Mouse (Mus musculus) midbrain, embryonic 14.5 days (tissue): Measurements from ENCODE around the gene Zdhhc7. TPM values are rescaled to one million over a fixed set of nuclear protein-coding genes. Genes with fewer than 3 reads are reported as not detected.

Source experiments
- ATAC-seq: fragments of 200-750 bp; cut with Nextera tagmentation; 2 replicates; pipeline ENCODE4 v1.8.0; 2017; ENCODE audit warnings: moderate number of reproducible peaks, moderate library complexity; ENCODE audit not compliant: low FRiP score, low TSS enrichment
- DNase-seq: peaks from one replicate; pipeline ENCODE4 v3.0.0-alpha.2; 2015
- H3K27ac ChIP-seq: fragments of 300-500 bp; sonication (generic); replicated peaks from 2 replicates; pipeline ENCODE4 v1.5.1; 2014; ENCODE audit warnings: mild to moderate bottlenecking, low read depth, low read length, moderate library complexity
- H3K27me3 ChIP-seq: fragments of 300-500 bp; sonication (generic); 2 replicates; pipeline ENCODE4 v1.6.1; 2014; ENCODE audit warnings: low read length, control low read depth, mixed read lengths; ENCODE audit not compliant: control insufficient read depth, insufficient read depth
- H3K36me3 ChIP-seq: fragments of 300-500 bp; sonication (generic); 2 replicates; pipeline ENCODE4 v1.6.1; 2014; ENCODE audit warnings: low read length, control low read depth; ENCODE audit not compliant: control insufficient read depth, insufficient read depth
- H3K4me1 ChIP-seq: fragments of 300-500 bp; sonication (generic); 2 replicates; pipeline ENCODE4 v1.6.1; 2014; ENCODE audit warnings: mild to moderate bottlenecking, antibody characterized with exemption, low read length, control low read depth; ENCODE audit not compliant: control insufficient read depth, insufficient read depth
- H3K4me2 ChIP-seq: fragments of 300-500 bp; sonication (generic); 2 replicates; pipeline ENCODE4 v1.6.1; 2014; ENCODE audit warnings: mild to moderate bottlenecking, low read length, moderate library complexity
- H3K4me3 ChIP-seq: fragments of 300-500 bp; sonication (generic); replicated peaks from 2 replicates; pipeline ENCODE4 v1.5.1; 2014; ENCODE audit warnings: low read depth, low read length
- H3K9ac ChIP-seq: fragments of 300-500 bp; sonication (generic); replicated peaks from 2 replicates; pipeline ENCODE4 v1.6.1; 2014; ENCODE audit warnings: mild to moderate bottlenecking, low read length, moderate library complexity
- H3K9me3 ChIP-seq: fragments of 300-500 bp; sonication (generic); 2 replicates; pipeline ENCODE4 v1.6.1; 2016; ENCODE audit warnings: low read length, control low read depth, mixed read lengths; ENCODE audit not compliant: control insufficient read depth
- WGBS: fragments of 180-500 bp; shearing (Covaris S2); extraction: QIAGEN DNeasy Blood & Tissue Kit; methylation state at CpG from one replicate; pipeline ENCODE4 v1.1.7; 2014; 5-methylcytosine and 5-hydroxymethylcytosine counted together
- polyA plus RNA-seq: library from polyadenylated mRNA; unstranded; fragments of >200 nt; fragmentation: Nextera tagmentation; extraction: Ambion mirVana; gene quantifications from 2 replicates; pipeline ENCODE4 v1.2.1, GENCODE M21; 2014

Gene Zdhhc7
- polyA plus RNA-seq, 1 experiment from 2014 or later: 26.7 TPM

DNA sequence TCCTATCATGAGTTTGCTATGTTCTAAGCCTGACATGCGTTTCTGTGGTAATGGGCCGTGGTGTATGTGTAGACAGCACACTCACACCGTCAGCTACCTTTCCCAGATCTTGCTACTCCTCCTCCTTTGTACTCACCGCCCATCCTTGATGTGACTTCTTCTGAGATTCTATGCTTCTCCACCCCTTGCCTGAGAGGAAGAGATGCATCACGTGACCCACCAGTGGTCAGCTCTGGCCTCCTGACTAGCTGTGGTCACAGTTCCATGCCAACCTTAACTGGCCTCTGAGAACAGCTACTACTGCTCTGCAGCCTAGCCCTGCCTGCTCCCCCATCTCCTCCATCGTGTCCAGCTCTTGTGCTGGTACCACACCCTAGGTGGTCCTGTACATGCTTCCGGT lies 34.4 kb upstream of the Zdhhc7 start:
- no peaks in the 10 kb centered on the region for H3K4me1 ChIP-seq
- 93% methylated on average over 7 of the region's 7 CpGs for WGBS
- H3K4me3 ChIP-seq: no peak overlapping the region
- no peaks in the 10 kb centered on the region for H3K27me3 ChIP-seq
- H3K36me3 ChIP-seq: no peaks in the 10 kb centered on the region
- H3K9me3 ChIP-seq: no peaks in the 10 kb centered on the region
- H3K27ac ChIP-seq: no peak overlapping the region
- ATAC-seq (no peak), DNase-seq (no peak)
- H3K9ac ChIP-seq: no peak overlapping the region
- H3K4me2 ChIP-seq: no peak overlapping the region

DNA sequence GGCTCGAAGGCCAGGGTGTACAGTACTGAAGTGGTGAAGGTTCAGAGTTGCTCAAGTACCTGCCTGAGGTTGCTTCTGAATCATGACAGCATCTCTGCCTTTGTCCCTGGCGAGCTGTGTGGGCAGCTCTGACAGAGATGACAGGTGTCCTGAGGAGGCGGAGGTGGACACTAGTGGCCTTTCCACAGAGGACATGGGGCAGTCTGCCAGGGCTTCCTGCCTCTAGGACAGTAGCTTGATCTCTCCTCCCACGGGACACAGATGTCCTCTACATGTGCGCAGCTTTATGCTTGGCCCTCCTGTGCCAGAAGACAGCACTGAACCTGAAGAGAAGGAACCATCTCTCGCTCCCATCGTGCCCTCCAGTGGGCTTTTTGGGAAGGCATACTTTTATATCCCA lies 31.9 kb upstream of the Zdhhc7 start:
- ATAC-seq (no peak), DNase-seq (no peak)
- Histone ChIP-seq H3K4me3 (no peak overlapping the region), H3K4me2 (no peak overlapping the region), H3K36me3 (no peaks in the 10 kb centered on the region), H3K9me3 (no peaks in the 10 kb centered on the region), H3K27ac (no peak overlapping the region), H3K4me1 (no peaks in the 10 kb centered on the region), H3K27me3 (no peaks in the 10 kb centered on the region), H3K9ac (no peak overlapping the region)
- WGBS: 88% methylated on average over 7 of the region's 7 CpGs

- WGBS: 83% methylated on average over 8 of the region's 8 CpGs
- H3K4me3 ChIP-seq: no peak overlapping the region
- no peak for ATAC-seq
Measured at GRCm38 (mm10) chr8:120131158-120131557, 29.9 kb upstream of the Zdhhc7 start.

GRCm38 (mm10) chr8:120129547-120129946 lies 28.3 kb upstream of the Zdhhc7 start:
- ATAC-seq (no peak), DNase-seq (peak; percentile 53)
- WGBS: 44% methylated on average over 4 of the region's 4 CpGs
- H3K4me1 ChIP-seq: peaks cover 16% of the 10 kb centered on the region
- H3K27ac ChIP-seq: no peak overlapping the region
- no peaks in the 10 kb centered on the region for H3K9me3 ChIP-seq
- no peaks in the 10 kb centered on the region for H3K36me3 ChIP-seq
- no peak overlapping the region for H3K4me2 ChIP-seq
- H3K9ac ChIP-seq: no peak overlapping the region
- H3K27me3 ChIP-seq: no peaks in the 10 kb centered on the region
- no peak overlapping the region for H3K4me3 ChIP-seq

More at GRCm38 (mm10) chr8:120131158-120131557, 29.9 kb upstream of the Zdhhc7 start:
- Histone ChIP-seq H3K9ac (no peak overlapping the region), H3K4me1 (peaks cover 8% of the 10 kb centered on the region; the same call in 1 of the 2 replicates), H3K36me3 (no peaks in the 10 kb centered on the region), H3K27ac (no peak overlapping the region), H3K27me3 (no peaks in the 10 kb centered on the region), H3K4me2 (no peak overlapping the region), H3K9me3 (no peaks in the 10 kb centered on the region)
- DNase-seq: no peak

- no peaks in the 10 kb centered on the region for H3K36me3 ChIP-seq
- H3K4me3 ChIP-seq: no peak overlapping the region
- H3K4me2 ChIP-seq: no peak overlapping the region
- no peak overlapping the region for H3K27ac ChIP-seq
- no peak for DNase-seq
- ATAC-seq: no peak
- H3K4me1 ChIP-seq: peaks cover 18% of the 10 kb centered on the region
- no peaks in the 10 kb centered on the region for H3K27me3 ChIP-seq
- H3K9me3 ChIP-seq: no peaks in the 10 kb centered on the region
- WGBS: 21% methylated on average over 14 of the region's 14 CpGs
- H3K9ac ChIP-seq: no peak overlapping the region
Measured at GRCm38 (mm10) chr8:120126357-120127161, 25.3 kb upstream of the Zdhhc7 start.

DNA sequence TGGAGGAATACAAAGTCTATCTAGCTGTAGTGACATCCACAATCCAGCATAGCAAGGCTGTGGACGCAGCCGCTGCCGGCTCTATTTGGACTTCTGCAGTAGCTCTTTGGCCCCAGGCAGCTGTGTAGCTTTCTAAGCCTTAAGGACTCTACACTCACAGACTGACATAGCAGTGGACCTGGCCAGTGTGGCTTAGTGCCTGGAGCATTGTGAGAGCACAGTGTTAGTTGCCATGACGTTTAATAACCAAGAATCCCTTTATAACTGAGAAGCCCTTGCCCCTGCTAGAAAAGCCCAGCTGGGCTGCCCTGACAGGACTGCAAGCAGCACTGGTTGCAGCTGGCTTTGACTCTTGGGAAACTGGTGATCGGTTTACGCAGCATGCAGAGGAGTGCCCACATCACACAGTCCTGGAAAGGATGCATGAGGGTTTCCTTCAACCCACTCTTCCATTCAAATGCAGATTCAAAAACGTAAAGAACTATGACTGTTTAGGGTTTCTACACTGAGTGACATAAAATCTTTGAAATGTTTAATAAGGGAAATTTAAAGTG lies 23.6 kb upstream of the Zdhhc7 start:
- Histone ChIP-seq H3K4me1 (peaks cover 18% of the 10 kb centered on the region), H3K27ac (peak overlapping the region; percentile 60), H3K4me3 (no peak overlapping the region), H3K4me2 (no peak overlapping the region), H3K9ac (no peak overlapping the region), H3K36me3 (no peaks in the 10 kb centered on the region), H3K9me3 (no peaks in the 10 kb centered on the region), H3K27me3 (no peaks in the 10 kb centered on the region)
- ATAC-seq (no peak), DNase-seq (peak; percentile 55)
- 22% methylated on average over 7 of the region's 7 CpGs for WGBS

DNA sequence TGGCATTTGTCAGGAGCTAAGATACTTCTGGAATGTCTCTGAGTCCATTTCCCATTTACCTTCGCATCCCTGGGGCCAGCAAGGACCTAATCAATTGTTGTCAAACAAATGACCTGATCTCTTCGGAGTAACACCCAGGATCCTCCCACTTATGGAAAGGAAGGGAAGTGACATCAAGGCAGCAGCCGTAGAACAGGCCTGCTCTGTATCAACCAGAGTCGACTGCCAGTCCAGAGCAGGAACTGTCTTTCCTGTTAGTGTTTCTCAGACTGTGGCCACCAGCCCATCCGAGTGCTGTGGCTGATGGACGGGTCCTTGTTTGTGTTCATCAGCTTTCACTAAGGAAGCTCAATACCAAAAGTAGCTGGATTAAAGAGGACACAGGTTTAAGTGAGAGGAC lies 23.0 kb upstream of the Zdhhc7 start:
- no peak overlapping the region for H3K4me3 ChIP-seq
- H3K27me3 ChIP-seq: no peaks in the 10 kb centered on the region
- H3K4me1 ChIP-seq: peaks cover 18% of the 10 kb centered on the region
- 65% methylated on average over 6 of the region's 6 CpGs for WGBS
- no peaks in the 10 kb centered on the region for H3K9me3 ChIP-seq
- H3K36me3 ChIP-seq: no peaks in the 10 kb centered on the region
- H3K27ac ChIP-seq: peak overlapping the region; percentile 60
- H3K9ac ChIP-seq: no peak overlapping the region
- H3K4me2 ChIP-seq: no peak overlapping the region
- DNase-seq (no peak), ATAC-seq (no peak)

DNA sequence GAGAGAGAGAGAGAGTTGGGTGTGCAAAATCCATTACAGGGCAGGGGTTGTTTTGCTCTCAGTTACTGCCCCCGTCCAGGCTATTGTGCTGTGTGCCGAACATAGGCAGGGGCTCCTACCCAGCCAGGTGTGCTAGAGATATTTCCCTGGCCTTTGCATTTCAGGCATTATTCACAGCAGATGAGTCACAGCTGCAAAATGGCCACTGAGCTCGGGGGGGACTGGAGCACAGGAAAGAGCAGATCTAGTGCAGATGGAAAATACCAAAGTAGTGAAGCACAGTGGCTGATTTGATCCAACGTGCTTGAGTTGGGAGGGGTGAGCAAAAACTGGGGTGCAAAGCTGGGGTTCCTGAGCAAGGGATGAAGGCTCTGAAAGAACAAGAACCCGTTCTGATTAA lies 19.7 kb upstream of the Zdhhc7 start:
- ATAC-seq: no peak
- H3K36me3 ChIP-seq: no peaks in the 10 kb centered on the region
- WGBS: 71% methylated on average over 5 of the region's 5 CpGs

DNA sequence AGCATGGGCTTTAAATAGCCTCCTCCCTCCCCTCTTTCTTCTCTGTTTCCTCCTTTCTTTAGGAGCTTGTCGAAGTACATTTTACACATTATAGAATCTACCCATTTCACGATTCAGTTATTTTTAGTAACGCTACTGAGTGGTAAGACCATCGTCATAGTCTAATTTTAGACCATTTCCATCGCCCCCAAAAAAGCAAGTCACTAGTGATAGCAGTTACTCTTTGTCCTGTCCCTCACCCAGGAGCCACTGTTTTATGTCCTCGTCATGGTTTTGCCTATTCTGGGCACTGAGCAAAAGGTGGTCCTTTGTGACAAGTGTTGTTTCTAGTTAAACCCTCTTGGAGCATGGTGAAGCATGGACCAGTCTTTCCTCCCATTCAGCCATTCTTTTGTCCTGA lies 18.6 kb upstream of the Zdhhc7 start:
- H3K27me3 ChIP-seq: peaks cover 7% of the 10 kb centered on the region; the same call in 1 of the 2 replicates
- no peaks in the 10 kb centered on the region for H3K36me3 ChIP-seq
- 87% methylated on average over 6 of the region's 6 CpGs for WGBS
- no peak overlapping the region for H3K27ac ChIP-seq
- H3K9me3 ChIP-seq: no peaks in the 10 kb centered on the region
- DNase-seq: no peak
- no peak overlapping the region for H3K9ac ChIP-seq
- no peak for ATAC-seq
- H3K4me2 ChIP-seq: no peak overlapping the region
- peaks cover 10% of the 10 kb centered on the region for H3K4me1 ChIP-seq
- no peak overlapping the region for H3K4me3 ChIP-seq

More for the DNA sequence above, 19.7 kb upstream of the Zdhhc7 start:
- Histone ChIP-seq H3K27me3 (peaks cover 3% of the 10 kb centered on the region; the same call in 1 of the 2 replicates), H3K4me3 (no peak overlapping the region), H3K4me2 (no peak overlapping the region), H3K4me1 (peaks cover 10% of the 10 kb centered on the region), H3K9me3 (no peaks in the 10 kb centered on the region), H3K9ac (no peak overlapping the region), H3K27ac (no peak overlapping the region)
- no peak for DNase-seq
